Mouse (Mus musculus): ENCODE results near the gene Piwil4. TPM values are rescaled to one million over a fixed set of nuclear protein-coding genes. Genes with fewer than 3 reads are reported as not detected.
A peak's percentile ranks its signal among the peaks of the same experiment; 100 is the strongest.
"Not testable (repeated sequence)": the region's sequence is repeated elsewhere in the genome, so short reads cannot be mapped to it uniquely, and the experiment has no call there.

Piwil4 gene
- polyA plus RNA-seq, 1 experiment from 2014 or later, result 0.12 TPM

- 29% methylated on average over 4 of the region's 4 CpGs for WGBS
- Histone ChIP-seq H3K36me3 (no peaks in the 10 kb centered on the region), H3K9me3 (no peaks in the 10 kb centered on the region), H3K27me3 (no peaks in the 10 kb centered on the region), H3K4me1 (no peaks in the 10 kb centered on the region), H3K9ac (no peak overlapping the region), H3K4me3 (no peak overlapping the region), H3K27ac (no peak overlapping the region), H3K4me2 (no peak overlapping the region)
- no peak for ATAC-seq (ENCODE audit: insufficient number of reproducible peaks, low FRiP score, low TSS enrichment, low read depth)
Observed at GRCm38 (mm10) chr9:14684363-14684762, 56.2 kb downstream of the Piwil4 start.

- Histone ChIP-seq H3K4me3 (no peak overlapping the region), H3K9ac (no peak overlapping the region), H3K4me1 (no peaks in the 10 kb centered on the region), H3K9me3 (no peaks in the 10 kb centered on the region), H3K4me2 (no peak overlapping the region), H3K36me3 (no peaks in the 10 kb centered on the region), H3K27me3 (no peaks in the 10 kb centered on the region), H3K27ac (no peak overlapping the region)
- ATAC-seq (ENCODE audit: insufficient number of reproducible peaks, low FRiP score, low TSS enrichment, low read depth), result no peak
Observed at GRCm38 (mm10) chr9:14682741-14683140, 57.8 kb downstream of the Piwil4 start.

GRCm38 (mm10) chr9:14680584-14680983 is 59.9 kb downstream of the Piwil4 start:
- H3K4me2 ChIP-seq, result no peak overlapping the region
- H3K4me3 ChIP-seq, result no peak overlapping the region
- H3K9ac ChIP-seq, result no peak overlapping the region
- no peak for ATAC-seq (ENCODE audit: insufficient number of reproducible peaks, low FRiP score, low TSS enrichment, low read depth)
- peaks cover 8% of the 10 kb centered on the region; the same call in 1 of the 2 replicates for H3K4me1 ChIP-seq
- H3K27ac ChIP-seq, result no peak overlapping the region
- H3K9me3 ChIP-seq, result no peaks in the 10 kb centered on the region
- no peaks in the 10 kb centered on the region for H3K27me3 ChIP-seq
- H3K36me3 ChIP-seq, result no peaks in the 10 kb centered on the region
- 67% methylated on average over 2 of the region's 2 CpGs for WGBS

DNA sequence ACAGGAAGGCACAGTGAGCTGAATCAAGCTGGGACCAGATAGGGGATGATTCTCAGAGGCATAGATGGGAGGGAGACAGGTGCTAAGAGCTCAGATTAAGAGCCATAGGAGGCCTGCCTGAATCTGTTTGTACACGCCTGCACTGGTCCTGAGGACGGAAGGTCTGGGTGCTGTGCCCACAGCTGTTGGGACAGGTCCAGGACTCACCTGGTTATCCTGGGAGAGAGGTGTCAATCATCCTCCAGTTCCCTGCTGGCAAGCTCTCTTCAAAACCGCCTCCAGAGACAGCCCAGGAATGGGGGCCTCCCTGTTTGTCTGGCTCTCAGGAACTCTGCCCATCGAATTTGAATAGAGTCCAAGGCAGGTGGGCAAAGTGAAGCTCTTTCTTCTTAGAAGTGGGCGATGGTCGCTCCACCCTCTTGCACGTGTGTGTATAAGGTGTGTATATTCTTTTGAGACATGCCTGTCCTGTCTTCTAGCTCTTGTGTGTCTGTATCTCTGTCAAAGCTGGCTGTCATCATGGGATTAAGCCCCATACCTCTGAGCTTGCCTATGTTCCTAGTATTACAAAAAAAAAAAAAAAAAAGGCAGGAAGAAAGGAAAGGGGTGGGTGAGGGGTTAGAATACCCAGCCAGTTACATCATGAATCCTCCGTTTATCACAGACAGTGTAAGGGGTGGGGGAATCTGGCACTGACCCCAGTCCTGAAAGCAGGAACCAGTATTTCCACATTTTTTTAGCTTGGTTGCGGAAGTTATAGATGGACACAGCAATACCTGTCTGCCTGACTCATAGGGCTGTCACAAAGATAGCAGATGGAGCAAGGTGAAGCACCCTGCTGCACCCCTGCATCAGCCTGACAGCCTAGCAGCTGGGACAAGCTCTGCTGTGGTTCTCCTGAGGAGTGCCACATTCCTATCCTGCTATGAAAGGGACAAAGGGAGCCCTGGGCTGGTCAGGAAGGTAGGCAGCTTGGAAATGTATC is 64.5 kb downstream of the Piwil4 start:
- no peak overlapping the region for H3K4me2 ChIP-seq

DNA sequence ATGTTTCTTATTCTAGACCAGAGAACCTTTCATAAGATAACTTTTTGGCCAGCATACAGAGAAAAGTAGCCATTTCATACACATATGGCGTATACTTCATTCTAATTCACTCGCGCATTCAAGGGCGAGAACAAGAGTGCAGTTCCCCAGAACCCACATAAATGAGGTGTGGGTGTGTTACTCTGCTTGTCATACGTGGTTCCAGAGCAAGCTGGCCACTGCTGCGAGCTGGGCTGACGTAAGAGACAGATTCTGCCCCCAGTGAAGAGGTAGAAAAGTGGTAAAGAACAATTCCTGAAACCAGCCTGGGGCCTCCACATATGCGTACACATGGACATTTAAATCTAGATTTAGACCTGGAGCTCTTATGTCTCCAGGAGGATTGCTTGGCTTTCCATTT is 66.0 kb downstream of the Piwil4 start:
- Histone ChIP-seq H3K27ac (no peak overlapping the region), H3K4me3 (no peak overlapping the region), H3K4me1 (peaks cover 22% of the 10 kb centered on the region), H3K27me3 (no peaks in the 10 kb centered on the region), H3K36me3 (no peaks in the 10 kb centered on the region), H3K9me3 (no peaks in the 10 kb centered on the region), H3K4me2 (no peak overlapping the region), H3K9ac (no peak overlapping the region)
- no peak for ATAC-seq (ENCODE audit: insufficient number of reproducible peaks, low FRiP score, low TSS enrichment, low read depth)
- 82% methylated on average over 8 of the region's 8 CpGs for WGBS

More for the DNA sequence above, 64.5 kb downstream of the Piwil4 start:
- Histone ChIP-seq H3K36me3 (no peaks in the 10 kb centered on the region), H3K9me3 (no peaks in the 10 kb centered on the region), H3K27me3 (no peaks in the 10 kb centered on the region), H3K4me1 (peaks cover 22% of the 10 kb centered on the region), H3K4me3 (no peak overlapping the region), H3K27ac (peak overlapping the region; percentile 74), H3K9ac (no peak overlapping the region)
- 49% methylated on average over 9 of the region's 9 CpGs for whole genome bisulfite sequencing
- peak; percentile 72; the same call in 1 of the 2 replicates for ATAC-seq (ENCODE audit: insufficient number of reproducible peaks, low FRiP score, low TSS enrichment, low read depth)

DNA sequence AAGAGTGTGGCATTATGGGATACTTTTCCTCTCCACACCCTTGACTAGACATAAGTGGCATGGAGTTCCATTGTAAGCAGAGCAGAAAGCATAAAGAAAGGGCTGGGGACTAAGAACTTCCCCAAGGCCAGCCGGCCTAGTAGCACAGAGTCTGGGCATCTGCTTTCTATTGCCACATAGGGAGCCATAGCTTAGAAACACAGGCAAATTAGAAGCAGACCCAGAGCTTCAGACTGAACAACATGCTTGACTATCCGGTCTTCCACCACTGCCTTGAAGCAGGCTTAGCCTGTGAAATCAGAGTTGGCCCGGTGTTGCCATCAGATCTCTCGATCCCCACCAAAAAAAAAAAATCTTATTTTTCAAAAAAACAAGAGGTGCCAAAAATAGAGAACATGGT is 67.4 kb downstream of the Piwil4 start:
- Histone ChIP-seq H3K4me2 (no peak overlapping the region), H3K9ac (no peak overlapping the region)

DNA sequence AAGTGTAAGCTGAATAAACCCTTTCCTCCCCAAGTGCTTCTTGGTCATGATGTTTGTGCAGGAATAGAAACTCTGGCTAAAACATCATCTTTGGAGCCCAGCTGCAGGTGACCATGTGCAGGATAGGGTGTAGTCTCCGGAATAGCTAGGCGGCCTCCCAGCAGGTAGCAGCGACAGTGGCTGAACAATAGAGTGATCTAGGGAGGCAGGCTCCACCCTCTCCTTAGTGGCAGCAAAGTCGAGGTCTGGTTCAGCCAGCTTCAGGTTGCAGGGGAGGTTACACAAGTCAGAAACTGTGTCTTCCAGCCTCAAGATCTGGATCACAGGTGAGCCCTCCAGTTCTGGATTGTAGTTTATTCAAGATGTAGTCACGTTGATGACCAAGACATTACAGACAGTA is 68.6 kb downstream of the Piwil4 start:
- peaks cover 22% of the 10 kb centered on the region for H3K4me1 ChIP-seq
- 67% methylated on average over 5 of the region's 5 CpGs for WGBS
- not testable (repeated sequence) for H3K9me3 ChIP-seq; H3K4me2 ChIP-seq; H3K36me3 ChIP-seq; H3K27me3 ChIP-seq; H3K9ac ChIP-seq; H3K4me3 ChIP-seq; H3K27ac ChIP-seq; ATAC-seq (ENCODE audit: insufficient number of reproducible peaks, low FRiP score, low TSS enrichment, low read depth)

More for the DNA sequence above, 67.4 kb downstream of the Piwil4 start:
- Histone ChIP-seq H3K36me3 (no peaks in the 10 kb centered on the region), H3K9me3 (no peaks in the 10 kb centered on the region), H3K4me3 (no peak overlapping the region), H3K27me3 (no peaks in the 10 kb centered on the region), H3K27ac (peak overlapping the region; percentile 17; the same call in 1 of the 2 replicates), H3K4me1 (peaks cover 22% of the 10 kb centered on the region)
- ATAC-seq (ENCODE audit: insufficient number of reproducible peaks, low FRiP score, low TSS enrichment, low read depth), result no peak
- 30% methylated on average over 4 of the region's 4 CpGs for WGBS

- H3K4me2 ChIP-seq, result no peak overlapping the region
- no peak overlapping the region for H3K27ac ChIP-seq
- H3K9me3 ChIP-seq, result no peaks in the 10 kb centered on the region
- WGBS, result 84% methylated on average over 3 of the region's 3 CpGs
- no peak overlapping the region for H3K4me3 ChIP-seq
- no peak for ATAC-seq (ENCODE audit: insufficient number of reproducible peaks, low FRiP score, low TSS enrichment, low read depth)
- no peak overlapping the region for H3K9ac ChIP-seq
- no peaks in the 10 kb centered on the region for H3K27me3 ChIP-seq
- H3K4me1 ChIP-seq, result peaks cover 8% of the 10 kb centered on the region
- no peaks in the 10 kb centered on the region for H3K36me3 ChIP-seq
Observed at GRCm38 (mm10) chr9:14668382-14668781, 72.2 kb downstream of the Piwil4 start.

GRCm38 (mm10) chr9:14666071-14666470 is 74.5 kb downstream of the Piwil4 start:
- no peak for ATAC-seq (ENCODE audit: insufficient number of reproducible peaks, low FRiP score, low TSS enrichment, low read depth)
- no peaks in the 10 kb centered on the region for H3K27me3 ChIP-seq
- H3K4me1 ChIP-seq, result no peaks in the 10 kb centered on the region
- WGBS, result 82% methylated on average over 3 of the region's 3 CpGs
- no peak overlapping the region for H3K4me3 ChIP-seq
- no peaks in the 10 kb centered on the region for H3K36me3 ChIP-seq
- no peak overlapping the region for H3K9ac ChIP-seq
- H3K9me3 ChIP-seq, result no peaks in the 10 kb centered on the region
- H3K4me2 ChIP-seq, result no peak overlapping the region
- no peak overlapping the region for H3K27ac ChIP-seq

GRCm38 (mm10) chr9:14663591-14663990 is 76.9 kb downstream of the Piwil4 start:
- Histone ChIP-seq H3K27ac (0 out of 2 replicates have a peak overlapping the region, but pooled peaks have one; percentile 3), H3K27me3 (no peaks in the 10 kb centered on the region), H3K36me3 (no peaks in the 10 kb centered on the region), H3K4me1 (no peaks in the 10 kb centered on the region), H3K4me3 (no peak overlapping the region), H3K9me3 (no peaks in the 10 kb centered on the region), H3K4me2 (no peak overlapping the region), H3K9ac (no peak overlapping the region)
- WGBS, result 91% methylated on average over 2 of the region's 2 CpGs
- ATAC-seq (ENCODE audit: insufficient number of reproducible peaks, low FRiP score, low TSS enrichment, low read depth), result no peak

DNA sequence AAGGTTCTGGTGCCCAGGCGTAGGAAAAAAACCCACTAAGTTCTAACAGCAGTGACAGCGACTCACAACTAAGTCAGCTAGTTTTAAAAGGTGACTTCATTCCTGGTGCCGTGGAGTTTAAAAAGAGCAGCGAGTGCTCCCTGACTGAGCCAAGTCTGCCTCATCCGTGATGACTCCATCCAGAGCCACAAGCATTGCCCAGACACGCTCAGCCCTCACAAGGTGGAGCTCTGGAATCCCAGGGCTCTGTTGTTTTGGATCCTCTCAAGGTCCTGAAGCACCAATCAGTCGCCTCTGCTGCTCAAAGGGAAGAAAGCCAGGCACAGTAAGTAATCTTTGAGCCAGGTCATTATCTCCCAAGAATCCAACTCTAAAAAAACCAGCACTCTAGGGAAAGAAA is 77.7 kb downstream of the Piwil4 start:
- no peak for ATAC-seq (ENCODE audit: insufficient number of reproducible peaks, low FRiP score, low TSS enrichment, low read depth)
- Histone ChIP-seq H3K4me3 (peak overlapping the region; percentile 18), H3K9ac (no peak overlapping the region), H3K27ac (peak overlapping the region; percentile 87), H3K4me1 (no peaks in the 10 kb centered on the region), H3K4me2 (0 out of 2 replicates have a peak overlapping the region, but pooled peaks have one; percentile 5), H3K9me3 (no peaks in the 10 kb centered on the region), H3K36me3 (no peaks in the 10 kb centered on the region), H3K27me3 (no peaks in the 10 kb centered on the region)
- 58% methylated on average over 7 of the region's 7 CpGs for WGBS

- 0 out of 2 replicates have a peak overlapping the region, but pooled peaks have one; percentile 5 for H3K4me2 ChIP-seq
- no peaks in the 10 kb centered on the region for H3K9me3 ChIP-seq
- ATAC-seq (ENCODE audit: insufficient number of reproducible peaks, low FRiP score, low TSS enrichment, low read depth), result peak; percentile 40; the same call in 1 of the 2 replicates
Observed at GRCm38 (mm10) chr9:14662138-14662537, 78.4 kb downstream of the Piwil4 start.

More at GRCm38 (mm10) chr9:14662138-14662537, 78.4 kb downstream of the Piwil4 start:
- no peaks in the 10 kb centered on the region for H3K4me1 ChIP-seq
- H3K27me3 ChIP-seq, result no peaks in the 10 kb centered on the region
- H3K9ac ChIP-seq, result no peak overlapping the region
- no peaks in the 10 kb centered on the region for H3K36me3 ChIP-seq
- peak overlapping the region; percentile 18 for H3K4me3 ChIP-seq
- peak overlapping the region; percentile 87 for H3K27ac ChIP-seq
- WGBS, result 60% methylated on average over 9 of the region's 9 CpGs

Data from limb, embryonic 15.5 days (tissue).